Mouse (Mus musculus) left cerebral cortex, adult 2 months (tissue): ENCODE results near the gene Haus8. TPM values are rescaled to one million over a fixed set of nuclear protein-coding genes. Genes with fewer than 3 reads are reported as not detected.
"Not testable (repeated sequence)": the region's sequence is repeated elsewhere in the genome, so short reads cannot be mapped to it uniquely, and the experiment has no call there.

Experiments
- DNase-seq, 2 experiments: peaks; one replicate each; pipeline ENCODE4 v3.0.0; 2021 to 2022; ENCODE audit warnings: low spot score in 2 of 2, mixed read lengths in 1 of 2; ENCODE audit errors: extremely low spot score in 1 of 2
- H3K27ac ChIP-seq: fragments of 200-600 bp; 2 replicates; pipeline ENCODE4 v1.8.1; 2022
- H3K4me3 ChIP-seq: fragments of 200-600 bp; 2 replicates; pipeline ENCODE4 v1.8.1; 2022
- CTCF ChIP-seq: fragments of 200-600 bp; IDR thresholded peaks from 2 replicates; pipeline ENCODE4 v1.8.1; 2022; ENCODE audit warnings: antibody characterized with exemption, mild to moderate bottlenecking, moderate library complexity
- intact Hi-C: fragments of 180-260 bp; cut with DNase I; formaldehyde crosslinking; loops from one replicate; pipeline ENCODE4 v1.15.1; 2025
- total RNA-seq, 2 experiments: library from RNA; stranded (reverse); gene quantifications; 2 replicates each; pipeline ENCODE4 v1.2.3; 2021

Gene Haus8
- total RNA-seq, 2 experiments from 2014 or later = 10.0 to 14.7 TPM

GRCm38 (mm10) chr8:71302788-71303187, 30.1 kb upstream of the Haus8 start:
- intact Hi-C loops = no loop called here

GRCm38 (mm10) chr8:71299716-71300115, 27.0 kb upstream of the Haus8 start:
- Histone ChIP-seq H3K4me3 (no peak overlapping the region), H3K27ac (no peak overlapping the region)
- no peak for DNase-seq
- intact Hi-C loops = no loop called here
- TF ChIP-seq CTCF = no peak

More at GRCm38 (mm10) chr8:71302788-71303187, 30.1 kb upstream of the Haus8 start:
- TF ChIP-seq CTCF = no peak
- DNase-seq = no peak
- Histone ChIP-seq H3K4me3 (no peak overlapping the region), H3K27ac (no peak overlapping the region)

GRCm38 (mm10) chr8:71297439-71297838, 24.7 kb upstream of the Haus8 start:
- intact Hi-C loops = no loop called here
- H3K4me3 ChIP-seq = no peak overlapping the region
- DNase-seq = no peak
- no peak overlapping the region for H3K27ac ChIP-seq
- no peak for TF ChIP-seq CTCF

GRCm38 (mm10) chr8:71296784-71297183, 24.1 kb upstream of the Haus8 start:
- H3K27ac ChIP-seq = no peak overlapping the region
- DNase-seq = no peak
- intact Hi-C loops = no loop called here
- H3K4me3 ChIP-seq = no peak overlapping the region
- no peak for TF ChIP-seq CTCF

GRCm38 (mm10) chr8:71296188-71296621, 23.5 kb upstream of the Haus8 start:
- H3K4me3 ChIP-seq = no peak overlapping the region
- no peak overlapping the region for H3K27ac ChIP-seq
- TF ChIP-seq CTCF = no peak
- intact Hi-C loops = no loop called here
- DNase-seq = no peak

- H3K4me3 ChIP-seq, intact Hi-C loops, H3K27ac ChIP-seq, DNase-seq: not testable (repeated sequence)
Observed at GRCm38 (mm10) chr8:71293930-71294329, 21.2 kb upstream of the Haus8 start.

GRCm38 (mm10) chr8:71291351-71291750, 18.6 kb upstream of the Haus8 start:
- DNase-seq = no peak
- no peak for TF ChIP-seq CTCF
- Histone ChIP-seq H3K27ac (no peak overlapping the region), H3K4me3 (no peak overlapping the region)
- intact Hi-C loops = no loop called here

GRCm38 (mm10) chr8:71290911-71291310, 18.2 kb upstream of the Haus8 start:
- Histone ChIP-seq H3K4me3 (no peak overlapping the region), H3K27ac (no peak overlapping the region)
- no peak for TF ChIP-seq CTCF
- intact Hi-C loops = no loop called here
- no peak for DNase-seq

- no peak overlapping the region for H3K27ac ChIP-seq
- intact Hi-C loops = no loop called here
- TF ChIP-seq CTCF = no peak
Observed at GRCm38 (mm10) chr8:71290211-71290610, 17.5 kb upstream of the Haus8 start.

GRCm38 (mm10) chr8:71289098-71289497, 16.4 kb upstream of the Haus8 start:
- Histone ChIP-seq H3K27ac (no peak overlapping the region; the same call in 1 of the 2 replicates), H3K4me3 (no peak overlapping the region)
- TF ChIP-seq CTCF = no peak
- DNase-seq = no peak
- intact Hi-C loops = loop anchor here (5.0 kb wide), 1 partner anchor 458 kb away; no protein-coding TSS in a partner anchor

More at GRCm38 (mm10) chr8:71290211-71290610, 17.5 kb upstream of the Haus8 start:
- no peak overlapping the region for H3K4me3 ChIP-seq
- DNase-seq = no peak

GRCm38 (mm10) chr8:71288441-71288949, 15.8 kb upstream of the Haus8 start:
- H3K4me3 ChIP-seq = no peak overlapping the region
- H3K27ac ChIP-seq = no peak overlapping the region
- no peak for DNase-seq
- intact Hi-C loops = loop anchor here (5.0 kb wide), 1 partner anchor 459 kb away; no protein-coding TSS in a partner anchor
- TF ChIP-seq CTCF = peak; percentile 15

- intact Hi-C loops = loop anchor here (5.0 kb wide), 1 partner anchor 461 kb away; no protein-coding TSS in a partner anchor
- DNase-seq, H3K4me3 ChIP-seq, H3K27ac ChIP-seq: not testable (repeated sequence)
Observed at GRCm38 (mm10) chr8:71286223-71286622, 13.5 kb upstream of the Haus8 start.

- Histone ChIP-seq H3K27ac (peak overlapping the region; percentile 44; the same call in 1 of the 2 replicates), H3K4me3 (no peak overlapping the region)
- intact Hi-C loops = no loop called here
- no peak for TF ChIP-seq CTCF
- DNase-seq = no peak
Observed at GRCm38 (mm10) chr8:71282621-71283020, 9.9 kb upstream of the Haus8 start.

- intact Hi-C loops = loop anchor here (2.0 kb wide), 1 partner anchor 455 kb away; no protein-coding TSS in a partner anchor
- not testable (repeated sequence) for H3K27ac ChIP-seq, DNase-seq, H3K4me3 ChIP-seq
Observed at GRCm38 (mm10) chr8:71281731-71282130, 9.0 kb upstream of the Haus8 start.

- H3K27ac ChIP-seq, DNase-seq, H3K4me3 ChIP-seq, intact Hi-C loops: not testable (repeated sequence)
Observed at GRCm38 (mm10) chr8:71279409-71279808, 6.7 kb upstream of the Haus8 start.
